Mouse (Mus musculus) MN1 (cell line): ENCODE data around the gene Proser2.

Experiments used
- DNase-seq: peaks from one replicate; pipeline ENCODE4 v3.0.0-alpha.2; 2016; ENCODE audit warnings: low spot score

The Proser2 gene

GRCm38 (mm10) chr2:6072685-6073260 is 57.2 kb downstream of the Proser2 start:
- no peak for DNase-seq

GRCm38 (mm10) chr2:6071598-6072440 is 58.2 kb downstream of the Proser2 start:
- DNase-seq, result no peak

- DNase-seq, result no peak
Observed at GRCm38 (mm10) chr2:6070925-6071324, 59.1 kb downstream of the Proser2 start.

GRCm38 (mm10) chr2:6067341-6067740 is 62.7 kb downstream of the Proser2 start:
- DNase-seq, result no peak

- no peak for DNase-seq
Observed at GRCm38 (mm10) chr2:6060071-6060804, 69.8 kb downstream of the Proser2 start.

GRCm38 (mm10) chr2:6059291-6059690 is 70.7 kb downstream of the Proser2 start:
- DNase-seq, result no peak

- DNase-seq, result no peak
Observed at GRCm38 (mm10) chr2:6056518-6056917, 73.5 kb downstream of the Proser2 start.

- no peak for DNase-seq
Observed at GRCm38 (mm10) chr2:6055466-6055865, 74.5 kb downstream of the Proser2 start.

- DNase-seq, result no peak
Observed at GRCm38 (mm10) chr2:6049018-6049417, 81.0 kb downstream of the Proser2 start.

GRCm38 (mm10) chr2:6048570-6048969 is 81.4 kb downstream of the Proser2 start:
- DNase-seq, result no peak
